Mouse (Mus musculus): ENCODE data around the gene Bhlhe40. TPM values are rescaled to one million over a fixed set of nuclear protein-coding genes. Genes with fewer than 3 reads are reported as not detected.

Bhlhe40 gene
- total RNA-seq (2021): 10 to 100 TPM; 38.5 to 40.6 TPM

DNA sequence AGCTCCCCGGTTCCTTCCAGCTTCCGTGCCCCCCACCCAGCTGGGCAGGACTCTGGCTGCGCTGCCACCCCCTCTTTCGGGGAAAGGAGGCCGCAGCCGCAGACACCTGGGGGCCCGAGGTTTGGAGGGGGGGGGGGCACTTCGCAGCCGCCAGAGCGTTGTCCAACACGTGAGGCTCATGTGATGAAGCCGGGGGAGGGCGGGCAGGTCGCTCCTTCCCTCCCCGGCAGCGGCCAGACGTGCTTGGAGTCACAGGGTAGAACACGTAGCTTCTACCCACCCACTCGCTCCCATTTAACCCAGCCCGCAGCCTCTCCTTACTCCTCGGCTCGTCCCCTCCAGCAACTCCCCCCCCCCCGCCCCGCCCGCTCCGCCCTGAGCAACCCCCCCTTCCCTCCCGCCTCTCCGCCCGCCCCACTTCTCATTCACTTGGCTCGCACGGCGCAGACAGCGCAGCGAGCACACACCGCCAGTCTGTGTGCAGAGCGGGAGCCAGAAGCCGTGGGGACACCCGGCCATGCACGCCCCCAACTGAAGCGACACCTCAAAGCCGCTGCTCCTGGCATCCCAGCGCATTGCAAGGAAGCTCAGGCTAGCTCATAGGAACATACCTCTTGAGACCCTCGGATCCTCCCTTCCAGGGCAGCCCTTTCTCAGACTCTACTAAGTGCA lies at the start of gene Bhlhe40:
Gene Bhlhe40, plus strand, starts transcription at position 424 of the 672 bp plus-strand sequence.
- intact Hi-C loops (cut with DNase I): loop anchor here (2.0 kb wide), 2 partner anchors 48 to 234 kb away; no protein-coding TSS in a partner anchor

DNA sequence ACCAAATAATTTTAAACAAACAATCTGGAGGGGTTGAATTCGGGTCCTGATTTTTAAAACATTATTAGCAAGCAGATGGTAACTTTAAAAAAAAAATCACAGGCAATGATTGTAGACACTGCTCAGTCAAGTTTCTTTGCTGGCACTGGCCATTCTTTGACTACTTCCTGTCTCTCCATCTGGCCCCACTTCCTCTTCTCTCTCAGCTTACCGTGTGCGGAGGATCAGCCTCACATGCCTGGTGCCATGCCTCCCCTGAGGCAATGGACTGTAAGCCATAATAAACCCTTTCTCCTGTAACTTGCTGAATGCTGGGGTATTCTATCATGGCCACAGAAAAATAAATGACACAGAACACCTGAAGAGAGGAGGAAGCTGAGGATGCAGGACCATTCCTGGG lies 48.8 kb upstream of the Bhlhe40 start:
- DNase-seq (ENCODE audit: extremely low spot score in 1 of 2, low spot score in 2 of 2): no peak

More for the DNA sequence above, at the start of gene Bhlhe40:
- peak; percentile 83 to 96 for DNase-seq (ENCODE audit: extremely low spot score in 1 of 2, low spot score in 2 of 2)

DNA sequence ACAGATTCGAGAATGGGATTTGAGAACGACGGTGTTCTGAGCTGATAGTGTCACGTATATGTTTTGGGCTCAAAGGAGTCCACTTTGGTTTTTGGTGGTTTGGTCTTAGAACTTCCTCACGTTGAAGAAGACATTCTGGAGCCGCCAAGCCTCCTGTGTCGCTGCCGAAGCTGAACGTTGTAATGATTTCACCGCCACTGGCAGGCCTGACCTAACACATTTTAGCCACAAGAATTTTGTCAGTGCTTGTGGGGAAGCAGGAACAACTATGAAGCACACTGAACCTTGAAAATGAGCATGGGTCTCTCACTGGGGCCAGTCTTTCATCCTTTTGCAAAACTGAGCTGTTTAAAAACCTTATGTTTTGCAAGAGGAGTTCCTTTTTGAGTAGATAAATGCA lies 42.4 kb upstream of the Bhlhe40 start:
- intact Hi-C loops (cut with DNase I): no loop called here
- DNase-seq (ENCODE audit: extremely low spot score in 1 of 2, low spot score in 2 of 2): no peak

More for the DNA sequence above, 48.8 kb upstream of the Bhlhe40 start:
- intact Hi-C loops (cut with DNase I): no loop called here

DNA sequence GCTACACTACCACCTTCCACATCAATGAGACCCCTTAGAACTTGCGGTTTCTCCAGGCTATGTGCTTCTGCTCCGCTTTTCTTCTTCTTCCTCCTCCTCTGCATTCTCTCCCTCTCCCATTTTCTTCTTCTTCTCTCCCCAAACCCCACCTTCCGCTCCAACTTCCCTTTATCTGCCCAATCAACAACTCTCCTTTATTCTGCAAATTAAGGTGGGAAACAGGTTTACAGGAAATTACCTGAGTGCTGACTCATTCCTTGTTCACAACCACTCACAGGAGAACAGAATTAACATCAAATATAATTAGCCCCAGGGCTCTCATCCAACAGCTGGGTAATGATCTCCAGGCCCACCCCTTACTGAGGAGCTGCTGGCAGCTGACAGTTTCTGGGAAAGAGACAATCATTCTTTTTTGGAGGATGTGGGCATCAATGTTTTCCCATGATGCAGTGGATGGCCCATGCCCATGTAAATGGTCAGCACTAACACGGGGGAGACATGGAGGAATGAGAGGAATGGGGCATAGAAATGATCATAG lies 37.3 kb upstream of the Bhlhe40 start:
- intact Hi-C loops (cut with DNase I): no loop called here
- no peak for DNase-seq (ENCODE audit: extremely low spot score in 1 of 2, low spot score in 2 of 2)

DNA sequence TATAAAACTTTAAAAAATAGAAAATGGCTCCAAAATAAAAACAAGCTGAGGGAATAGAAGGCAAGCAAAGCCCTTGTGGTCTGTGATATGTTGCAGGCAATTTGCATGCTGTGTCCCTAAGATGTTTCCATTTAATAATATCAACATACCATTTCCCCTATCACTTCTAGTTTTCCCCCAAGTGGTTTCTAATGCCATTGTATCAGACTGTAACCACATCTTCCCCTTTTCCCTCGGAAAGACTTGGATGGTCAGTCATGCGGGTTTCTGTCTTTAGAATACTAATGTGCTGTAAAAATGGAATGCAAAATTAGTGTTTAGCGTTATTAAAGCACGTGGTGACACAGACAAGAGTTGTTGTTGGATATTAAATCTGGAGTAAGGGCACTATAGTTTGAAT lies 35.5 kb upstream of the Bhlhe40 start:
- intact Hi-C loops (cut with DNase I): no loop called here
- no peak for DNase-seq (ENCODE audit: extremely low spot score in 1 of 2, low spot score in 2 of 2)

DNA sequence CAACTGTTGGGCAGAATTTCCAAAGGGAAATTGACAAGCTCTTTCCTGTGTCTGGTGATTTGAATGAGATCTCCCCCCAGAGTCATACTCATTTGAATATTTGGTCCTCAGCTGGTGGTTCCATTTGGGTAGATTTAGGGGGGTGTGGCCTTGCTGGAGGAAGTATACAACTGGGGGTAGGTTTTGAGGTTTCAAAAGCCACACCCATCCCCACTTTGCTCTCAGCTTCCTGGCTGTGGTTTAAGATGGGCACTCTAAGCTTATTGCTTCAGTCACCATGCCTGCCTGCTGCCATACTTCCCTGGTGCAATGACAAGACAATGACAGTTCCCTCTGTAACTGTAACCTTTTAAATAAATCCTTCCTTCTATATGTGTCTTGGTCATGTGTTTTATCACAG lies 29.7 kb upstream of the Bhlhe40 start:
- no peak for DNase-seq (ENCODE audit: extremely low spot score in 1 of 2, low spot score in 2 of 2)
- intact Hi-C loops (cut with DNase I): no loop called here

DNA sequence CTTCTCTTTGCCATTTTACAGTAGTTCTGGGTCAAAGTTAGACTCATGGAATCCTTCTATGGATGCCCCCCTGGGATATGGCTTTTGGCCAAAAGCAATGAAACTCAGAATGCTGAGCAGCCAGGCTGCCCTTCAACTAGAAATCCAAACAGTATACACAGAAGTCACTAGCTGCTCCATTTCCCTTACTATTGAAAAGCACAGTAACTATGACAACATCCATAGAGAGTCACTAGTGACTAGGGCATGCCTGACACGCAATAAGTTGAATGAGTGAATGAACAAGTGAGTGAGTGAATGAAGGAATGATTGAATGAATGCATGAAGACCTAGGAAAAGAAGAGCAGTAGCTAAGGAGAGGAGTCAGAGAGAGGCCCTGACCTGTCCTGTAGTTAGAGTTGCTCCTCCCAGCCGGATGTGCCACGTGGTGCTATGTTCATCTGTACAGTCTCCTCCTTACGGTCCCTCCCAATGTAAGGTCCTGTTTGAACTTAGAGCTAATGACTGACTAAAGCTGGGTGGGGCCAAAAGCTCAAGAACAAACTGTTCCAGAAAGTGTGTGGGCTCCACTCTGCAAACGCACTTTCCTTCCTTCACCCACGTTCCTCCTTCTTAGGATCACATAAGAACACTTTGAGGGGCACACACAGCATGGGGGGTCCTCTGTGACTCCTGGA lies 22.1 kb upstream of the Bhlhe40 start:
- intact Hi-C loops (cut with DNase I): no loop called here
- no peak for DNase-seq (ENCODE audit: extremely low spot score in 1 of 2, low spot score in 2 of 2)

DNA sequence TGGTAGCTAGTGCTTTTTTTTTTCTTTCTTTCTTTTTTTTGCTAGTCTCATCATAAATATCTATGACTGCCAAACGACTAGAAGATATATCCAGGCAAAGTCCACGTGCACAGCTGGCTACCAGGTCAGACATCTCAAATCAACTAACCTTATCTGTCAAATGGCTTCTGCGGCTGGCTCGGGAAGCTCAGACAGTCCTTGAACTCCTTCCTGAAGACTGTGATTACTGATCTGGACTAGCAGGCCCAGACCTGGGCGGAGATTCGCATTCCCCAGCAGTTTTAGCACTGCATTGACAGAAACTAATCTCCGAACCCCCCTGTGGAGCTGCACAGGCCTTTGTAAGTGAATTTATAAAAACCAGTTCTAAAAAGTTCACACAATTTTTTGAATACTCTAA lies 18.4 kb upstream of the Bhlhe40 start:
- intact Hi-C loops (cut with DNase I): no loop called here
- no peak for DNase-seq (ENCODE audit: extremely low spot score in 1 of 2, low spot score in 2 of 2)

DNA sequence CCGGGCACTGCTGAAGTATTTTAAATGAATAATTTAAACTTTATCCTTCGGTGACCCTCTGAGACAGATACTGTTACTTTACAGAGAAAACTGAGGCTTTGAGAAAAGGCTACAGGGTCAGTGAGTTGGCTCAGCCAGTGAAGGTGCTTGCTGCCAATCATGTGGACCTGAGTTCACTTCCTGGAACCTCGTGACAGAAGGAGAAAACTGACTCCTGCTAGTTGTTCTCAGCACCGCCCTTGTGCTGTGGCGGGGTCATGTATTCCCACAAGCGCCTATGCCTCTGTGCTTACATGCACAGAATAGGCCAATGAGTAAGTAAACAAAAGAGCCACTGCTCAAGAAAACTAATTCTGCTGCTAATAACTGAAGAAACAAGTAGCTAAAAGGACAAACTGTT lies 17.4 kb upstream of the Bhlhe40 start:
- no peak for DNase-seq (ENCODE audit: extremely low spot score in 1 of 2, low spot score in 2 of 2)
- intact Hi-C loops (cut with DNase I): no loop called here

DNA sequence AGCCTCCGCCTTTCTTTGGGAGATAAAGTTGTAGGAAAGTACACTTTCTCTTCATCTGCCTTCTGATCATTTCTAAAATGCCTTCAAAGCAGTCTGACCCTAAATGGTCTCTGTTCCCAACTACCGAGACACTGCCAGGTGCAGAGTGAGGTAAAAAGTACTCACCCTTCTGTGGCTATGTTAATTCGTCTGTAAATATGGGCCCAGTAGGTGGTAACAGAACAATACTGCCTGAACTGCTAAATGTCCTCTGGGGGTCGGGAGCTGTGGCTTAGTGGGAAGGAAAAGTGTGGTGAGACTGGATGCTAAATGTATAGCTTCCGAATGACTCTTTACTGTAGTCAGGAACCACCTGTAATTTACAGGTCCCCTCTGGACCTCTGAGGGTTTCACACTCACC lies 16.1 kb upstream of the Bhlhe40 start:
- DNase-seq (ENCODE audit: extremely low spot score in 1 of 2, low spot score in 2 of 2): no peak
- intact Hi-C loops (cut with DNase I): no loop called here

DNA sequence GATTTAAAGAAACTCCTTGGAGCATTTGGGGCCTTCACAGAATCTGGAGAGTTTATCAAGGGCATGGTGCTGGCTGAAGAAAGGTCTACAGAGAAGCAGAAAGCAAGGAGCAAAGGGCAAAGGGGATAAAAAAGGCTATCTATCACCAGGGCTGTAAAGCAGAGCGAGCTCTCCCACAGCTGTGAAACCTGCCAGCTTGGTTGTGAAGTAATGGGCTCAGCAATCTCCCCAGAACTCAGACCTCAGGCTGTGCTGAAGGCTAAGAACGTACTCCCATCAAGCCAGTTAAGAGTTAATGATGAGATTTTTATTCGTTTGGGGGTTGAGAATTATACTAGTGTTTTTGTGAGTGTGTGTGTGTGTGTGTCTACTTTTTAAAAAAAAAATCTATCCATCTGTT lies 13.3 kb upstream of the Bhlhe40 start:
- intact Hi-C loops (cut with DNase I): no loop called here
- no peak for DNase-seq (ENCODE audit: extremely low spot score in 1 of 2, low spot score in 2 of 2)

DNA sequence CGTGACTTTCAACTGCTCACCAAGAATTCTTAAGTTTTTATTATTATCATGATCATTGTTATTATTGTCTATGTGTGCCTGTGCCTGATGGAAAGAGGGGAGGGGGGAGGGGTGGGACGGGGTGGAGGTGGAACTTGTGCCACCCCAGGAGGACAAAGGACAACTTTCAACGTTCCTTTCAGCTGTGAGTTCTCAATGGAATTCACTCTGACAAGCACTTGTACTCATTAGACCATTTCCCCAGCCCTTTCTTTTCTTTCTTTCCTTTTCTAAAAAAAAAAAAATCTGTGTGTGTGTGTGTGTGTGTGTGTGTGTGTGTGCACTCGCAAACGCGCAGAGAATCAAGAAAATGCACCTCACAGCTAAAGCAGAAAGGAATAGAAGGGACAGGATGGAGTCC lies 12.4 kb upstream of the Bhlhe40 start:
- intact Hi-C loops (cut with DNase I): no loop called here

DNA sequence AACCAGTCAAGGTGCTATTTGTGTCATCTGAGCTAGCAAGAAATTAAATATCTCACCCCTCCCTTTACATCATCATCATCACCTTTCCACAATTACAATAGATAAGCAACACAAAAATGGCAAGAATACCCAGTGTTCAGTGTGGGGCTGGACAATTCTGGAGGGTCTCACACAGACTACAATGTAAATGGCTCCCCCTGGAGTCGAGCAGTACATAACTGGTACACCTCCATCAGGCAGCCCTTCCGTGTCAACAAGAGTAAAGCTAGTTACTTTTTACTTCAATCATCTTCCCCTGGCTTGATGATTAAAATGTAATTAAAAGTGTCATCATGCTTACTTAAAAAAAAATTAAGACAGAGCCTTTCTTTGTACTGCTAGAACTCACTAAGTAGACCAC lies 4.6 kb upstream of the Bhlhe40 start:
- no peak for DNase-seq (ENCODE audit: extremely low spot score in 1 of 2, low spot score in 2 of 2)
- intact Hi-C loops (cut with DNase I): loop anchor here (5.0 kb wide), 1 partner anchor 79 kb away; no protein-coding TSS in a partner anchor

More for the DNA sequence above, 12.4 kb upstream of the Bhlhe40 start:
- DNase-seq (ENCODE audit: extremely low spot score in 1 of 2, low spot score in 2 of 2): no peak

DNA sequence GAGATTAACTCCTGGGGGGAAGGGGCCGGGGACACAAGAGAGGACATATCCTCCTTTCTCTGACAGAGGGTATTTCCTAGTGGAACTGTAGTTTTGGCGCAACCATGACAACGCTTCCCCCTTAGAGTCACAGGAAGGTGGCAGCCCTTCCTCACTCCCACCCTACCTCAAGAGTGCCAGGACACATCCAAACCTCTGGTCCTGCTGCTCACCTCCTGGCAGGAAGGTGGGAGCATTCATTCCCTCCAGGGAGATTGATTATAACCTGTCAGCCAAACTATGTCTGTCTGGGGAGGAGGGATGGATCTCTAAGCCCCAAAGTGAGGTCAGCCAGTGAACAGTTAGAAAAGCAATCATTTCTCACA lies 2.4 kb upstream of the Bhlhe40 start:
- intact Hi-C loops (cut with DNase I): loop anchor here (5.0 kb wide), 1 partner anchor 81 kb away; no protein-coding TSS in a partner anchor
- peak in 1 of 2 experiments; percentile 36 for DNase-seq (ENCODE audit: extremely low spot score in 1 of 2, low spot score in 2 of 2)

DNA sequence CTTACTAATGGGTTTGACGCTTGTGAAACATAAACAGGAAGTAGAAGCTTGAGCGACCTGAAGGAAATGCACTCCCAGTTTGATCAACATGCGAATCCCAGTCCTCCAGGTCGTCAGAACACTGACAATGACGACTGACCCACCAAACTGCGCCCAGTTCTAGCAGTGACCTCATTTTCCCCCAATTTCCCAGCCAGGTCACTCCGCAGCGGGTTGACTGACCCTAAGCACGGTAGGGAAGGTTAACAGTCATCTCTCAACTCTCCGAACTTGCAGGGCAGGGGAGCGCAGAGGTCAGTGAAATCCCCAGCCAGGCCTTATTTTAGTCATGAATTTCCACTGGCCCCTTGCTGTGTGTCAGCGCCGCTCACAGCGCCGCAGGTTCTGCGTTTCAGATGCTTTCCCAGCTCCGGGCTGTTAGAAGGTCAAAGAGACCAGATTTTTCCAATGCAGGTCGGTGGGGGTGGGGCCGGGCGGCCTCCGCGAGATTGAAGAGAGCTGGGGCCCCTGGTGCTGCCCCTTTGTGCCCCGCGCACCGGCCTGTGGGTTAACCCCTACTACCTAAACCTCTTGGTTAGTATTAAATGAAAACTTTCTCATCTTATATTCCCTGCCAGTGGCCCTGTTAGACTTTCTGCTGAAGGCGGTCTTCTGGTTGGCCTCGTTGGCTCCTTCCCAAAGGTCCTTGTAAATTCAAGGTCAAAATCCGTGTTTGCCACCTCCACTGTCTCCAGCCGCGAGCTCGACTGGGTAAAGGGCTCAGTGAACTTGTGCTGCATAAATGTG lies 1.8 kb upstream of the Bhlhe40 start:
- peak in 1 of 2 experiments; percentile 71 for DNase-seq (ENCODE audit: extremely low spot score in 1 of 2, low spot score in 2 of 2)
- intact Hi-C loops (cut with DNase I): loop anchor here (5.0 kb wide), 1 partner anchor 81 kb away; no protein-coding TSS in a partner anchor

DNA sequence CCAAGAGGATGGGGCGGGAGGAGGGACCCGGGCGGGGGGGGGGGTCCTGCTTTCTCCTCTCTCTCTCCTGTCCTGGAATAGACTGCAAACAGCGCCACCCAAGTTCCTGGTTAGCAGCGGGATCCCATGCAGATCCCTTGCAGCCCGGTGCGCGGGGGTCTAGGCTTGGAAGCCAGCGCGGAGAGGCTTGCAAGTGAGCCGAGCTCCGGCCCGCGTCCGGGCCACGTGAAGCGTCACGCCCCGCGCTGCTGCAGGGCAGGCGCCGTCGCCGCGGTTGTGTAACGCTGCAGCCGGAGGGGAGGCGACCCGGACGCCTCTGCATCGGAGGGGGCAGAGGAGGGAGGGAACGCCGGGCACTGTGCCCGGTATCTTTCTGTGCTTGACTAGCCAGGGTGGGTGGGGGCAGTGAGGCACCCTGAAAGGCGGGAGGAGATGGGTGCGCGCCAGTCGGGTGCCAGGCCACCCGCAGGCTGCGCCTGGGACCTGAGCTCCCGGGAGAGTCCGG lies 1.2 kb upstream of the Bhlhe40 start:
- intact Hi-C loops (cut with DNase I): loop anchor here (5.0 kb wide), 1 partner anchor 82 kb away; no protein-coding TSS in a partner anchor
- peak; percentile 88 to 96 for DNase-seq (ENCODE audit: extremely low spot score in 1 of 2, low spot score in 2 of 2)

DNA sequence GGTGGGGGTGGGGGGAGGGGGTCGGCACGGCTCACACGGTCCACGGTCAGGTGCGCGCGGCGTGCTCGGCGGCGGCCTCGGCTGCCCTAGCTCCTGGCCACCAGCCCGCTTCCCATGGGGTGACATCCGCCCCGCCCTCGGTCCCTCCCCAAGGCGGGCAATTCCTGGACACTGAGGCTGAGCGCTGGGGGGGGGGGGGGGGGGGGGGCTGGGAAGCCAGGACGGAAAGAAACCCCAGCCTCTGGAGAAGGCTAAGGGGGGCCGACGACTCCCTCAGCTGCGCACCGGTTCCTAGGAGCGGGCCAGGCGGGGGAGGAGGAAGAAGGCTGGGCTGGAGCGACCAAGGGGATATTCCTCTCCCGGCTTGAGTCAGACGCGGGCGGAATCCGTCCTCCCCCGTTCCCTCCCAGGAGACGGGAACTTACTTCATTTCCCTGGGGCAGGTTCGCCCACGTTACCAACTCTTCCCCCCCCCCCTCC lies 663 bp upstream of the Bhlhe40 start:
- intact Hi-C loops (cut with DNase I): loop anchor here (2.0 to 5.0 kb wide), 3 partner anchors 49 to 233 kb away; no protein-coding TSS in a partner anchor
- DNase-seq (ENCODE audit: extremely low spot score in 1 of 2, low spot score in 2 of 2): peak; percentile 79 to 95

DNA sequence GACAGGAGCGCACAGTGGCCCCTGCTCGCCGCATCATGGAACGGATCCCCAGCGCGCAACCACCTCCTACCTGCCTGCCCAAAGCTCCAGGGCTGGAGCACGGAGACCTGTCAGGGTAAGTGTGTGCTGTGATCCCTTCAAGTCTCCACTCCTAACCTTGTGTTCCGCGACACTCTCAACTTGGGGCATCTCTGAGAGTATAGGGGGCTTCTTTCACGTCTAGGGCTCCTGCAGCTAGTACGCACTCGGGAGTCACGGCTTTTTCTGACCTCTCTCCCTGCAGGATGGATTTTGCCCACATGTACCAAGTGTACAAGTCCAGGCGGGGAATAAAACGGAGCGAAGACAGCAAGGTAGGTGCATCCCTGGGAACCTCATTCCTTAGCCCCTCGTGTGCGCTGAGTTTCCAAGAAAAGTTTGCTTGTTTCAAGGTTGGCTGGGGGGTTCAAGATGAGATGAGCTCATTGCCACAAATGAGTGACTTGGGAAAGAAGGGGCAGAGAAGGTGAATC lies 505 bp downstream of the Bhlhe40 start:
- intact Hi-C loops (cut with DNase I): loop anchor here (2.0 kb wide), 2 partner anchors 48 to 234 kb away; no protein-coding TSS in a partner anchor
- no peak for DNase-seq (ENCODE audit: extremely low spot score in 1 of 2, low spot score in 2 of 2)

Measured in left cerebral cortex, postnatal 10 days (tissue).